Mouse (Mus musculus): ENCODE measurements around the gene Cmya5.

The Cmya5 gene

DNA sequence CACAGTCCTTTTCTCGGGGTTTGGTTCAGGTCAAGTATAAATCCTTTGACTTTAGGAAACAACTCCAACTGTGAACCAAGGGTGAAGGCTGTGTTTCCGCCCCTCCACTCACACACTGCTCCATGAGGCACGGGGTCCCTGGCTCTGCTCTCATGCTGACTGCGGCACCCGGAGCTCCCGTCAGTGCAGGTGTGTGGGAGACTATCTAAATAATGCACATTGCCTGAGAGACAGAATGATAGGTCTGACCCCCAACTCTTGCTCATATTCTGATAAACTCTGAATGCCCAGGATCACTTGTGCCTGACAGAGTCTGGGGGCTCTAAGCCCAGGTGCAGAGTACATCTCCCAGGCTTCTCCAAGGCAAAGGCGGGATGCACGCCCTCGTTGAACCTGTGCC lies 103.5 kb downstream of the Cmya5 start:
- Histone ChIP-seq H3K27me3 (ENCODE audit: insufficient read depth, low read length) (no peaks in the 10 kb centered on the region), H3K4me3 (replicated peaks; ENCODE audit: low read length) (no peak overlapping the region), H3K4me1 (replicated peaks; ENCODE audit: low read depth, low read length) (0 out of 2 replicates have a peak, but pooled peaks cover 6% of the 10 kb centered on the region), H3K36me3 (ENCODE audit: insufficient read depth, low read length) (no peaks in the 10 kb centered on the region), H3K9me3 (ENCODE audit: low read length) (no peaks in the 10 kb centered on the region)
- TF ChIP-seq POU5F1 (IDR thresholded peaks at IDR 0.05; ENCODE audit: borderline replicate concordance, low read length) (no peak), NANOG (IDR thresholded peaks at IDR 0.05; ENCODE audit: borderline replicate concordance, low read length) (no peak), CTCF (conservative IDR thresholded peaks at IDR 0.05; ENCODE audit: low read length) (no peak)

DNA sequence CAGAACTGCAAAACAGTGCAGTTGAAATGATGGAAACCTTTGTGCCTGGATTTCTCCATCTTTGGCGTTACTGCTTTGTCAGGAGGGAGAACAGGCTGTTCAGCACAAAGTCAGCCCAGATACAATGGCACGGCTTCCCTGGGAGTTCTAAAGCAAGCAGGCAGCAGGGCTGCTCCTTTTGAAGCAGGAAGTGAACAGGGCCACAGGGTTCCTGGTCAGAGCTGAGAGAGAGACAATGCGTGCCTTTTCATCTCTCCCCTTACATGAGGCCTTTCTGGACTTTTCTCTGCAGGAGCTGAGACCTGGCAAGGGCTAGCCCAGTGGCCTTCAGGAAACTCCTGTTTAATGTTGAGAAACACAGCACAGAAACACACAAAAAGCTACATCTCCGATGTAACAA lies 108.3 kb downstream of the Cmya5 start:
- TF ChIP-seq CTCF (conservative IDR thresholded peaks at IDR 0.05; ENCODE audit: low read length) (no peak), POU5F1 (IDR thresholded peaks at IDR 0.05; ENCODE audit: borderline replicate concordance, low read length) (no peak), NANOG (IDR thresholded peaks at IDR 0.05; ENCODE audit: borderline replicate concordance, low read length) (no peak)

DNA sequence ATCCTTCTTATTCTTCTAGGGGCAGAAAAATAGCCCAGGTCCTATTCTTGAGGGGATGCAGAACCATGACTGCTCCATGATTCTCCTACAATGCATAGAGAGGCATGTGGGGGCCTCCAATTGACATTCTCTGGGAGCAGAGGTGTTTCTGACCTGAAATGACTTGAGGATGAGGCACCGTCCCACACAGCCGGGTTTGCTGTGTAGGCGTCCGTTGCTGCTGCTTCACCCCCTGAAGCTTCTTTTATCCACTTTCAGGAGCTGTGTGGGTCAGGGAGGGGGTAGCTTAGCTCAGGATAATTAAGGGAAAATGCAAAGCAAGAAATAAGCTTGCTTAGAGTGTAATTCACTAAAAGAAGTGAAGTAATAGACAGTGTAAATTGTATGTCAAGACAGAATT lies 115.2 kb downstream of the Cmya5 start:
- TF ChIP-seq POU5F1 (IDR thresholded peaks at IDR 0.05; ENCODE audit: borderline replicate concordance, low read length) (no peak), CTCF (conservative IDR thresholded peaks at IDR 0.05; ENCODE audit: low read length) (no peak), NANOG (IDR thresholded peaks at IDR 0.05; ENCODE audit: borderline replicate concordance, low read length) (no peak)
- H3K36me3 ChIP-seq (ENCODE audit: insufficient read depth, low read length) = no peaks in the 10 kb centered on the region
- H3K4me1 ChIP-seq (replicated peaks; ENCODE audit: low read depth, low read length) = no peaks in the 10 kb centered on the region; the same call in 1 of the 2 replicates
- H3K4me3 ChIP-seq (replicated peaks; ENCODE audit: low read length) = no peak overlapping the region
- no peaks in the 10 kb centered on the region for H3K27me3 ChIP-seq (ENCODE audit: insufficient read depth, low read length)
- peaks cover 9% of the 10 kb centered on the region; the same call in 1 of the 2 replicates for H3K9me3 ChIP-seq (ENCODE audit: low read length)

More for the DNA sequence above, 108.3 kb downstream of the Cmya5 start:
- Histone ChIP-seq H3K27me3 (ENCODE audit: insufficient read depth, low read length) (no peaks in the 10 kb centered on the region), H3K36me3 (ENCODE audit: insufficient read depth, low read length) (no peaks in the 10 kb centered on the region), H3K4me1 (replicated peaks; ENCODE audit: low read depth, low read length) (0 out of 2 replicates have a peak, but pooled peaks cover 5% of the 10 kb centered on the region), H3K4me3 (replicated peaks; ENCODE audit: low read length) (no peak overlapping the region), H3K9me3 (ENCODE audit: low read length) (no peaks in the 10 kb centered on the region)

DNA sequence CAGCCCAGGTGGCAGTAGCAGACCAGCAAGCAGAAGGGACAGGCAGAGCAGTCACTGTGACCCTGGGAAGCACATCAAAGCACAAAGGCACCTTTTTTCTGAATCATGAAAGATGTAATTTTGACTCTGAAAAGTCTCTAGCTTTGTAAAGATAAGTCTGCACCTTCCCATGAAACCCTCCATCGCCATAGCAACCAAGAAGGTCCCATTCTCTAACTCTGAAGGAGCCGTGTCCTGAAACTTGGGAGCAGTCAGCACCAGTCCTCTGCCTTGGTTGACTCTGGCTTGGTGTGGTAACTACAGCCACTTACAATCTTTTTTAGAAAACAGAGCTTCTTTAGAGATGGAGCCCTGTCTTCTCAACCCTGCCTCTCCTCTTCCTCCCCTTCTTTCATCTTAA lies 119.7 kb downstream of the Cmya5 start:
- no peak for TF ChIP-seq NANOG (IDR thresholded peaks at IDR 0.05; ENCODE audit: borderline replicate concordance, low read length)
- no peak for TF ChIP-seq CTCF (conservative IDR thresholded peaks at IDR 0.05; ENCODE audit: low read length)
- TF ChIP-seq POU5F1 (IDR thresholded peaks at IDR 0.05; ENCODE audit: borderline replicate concordance, low read length) = no peak
- Histone ChIP-seq H3K9me3 (ENCODE audit: low read length) (peaks cover 9% of the 10 kb centered on the region; the same call in 1 of the 2 replicates), H3K4me3 (replicated peaks; ENCODE audit: low read length) (no peak overlapping the region), H3K36me3 (ENCODE audit: insufficient read depth, low read length) (no peaks in the 10 kb centered on the region), H3K27me3 (ENCODE audit: insufficient read depth, low read length) (no peaks in the 10 kb centered on the region), H3K4me1 (replicated peaks; ENCODE audit: low read depth, low read length) (0 out of 2 replicates have a peak, but pooled peaks cover 3% of the 10 kb centered on the region)

DNA sequence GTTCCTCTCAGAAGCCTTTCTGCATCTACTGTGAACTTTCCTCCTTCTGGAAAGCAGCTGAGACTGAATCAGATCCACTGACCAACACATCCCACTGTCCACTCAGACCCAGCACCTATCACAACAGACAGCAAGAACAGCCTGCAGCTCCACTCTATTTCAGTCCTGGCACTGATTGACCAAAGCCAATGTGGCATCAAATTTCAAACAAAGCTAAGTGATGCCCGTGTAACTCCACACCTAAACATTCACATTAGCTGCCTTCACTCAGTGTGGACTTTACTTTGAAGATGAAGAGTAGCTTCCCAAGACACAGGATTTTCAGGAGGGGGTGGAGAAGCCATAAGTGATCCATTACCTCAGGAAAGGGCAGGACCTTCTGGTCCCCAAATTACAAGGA lies 122.4 kb downstream of the Cmya5 start:
- no peak for TF ChIP-seq CTCF (conservative IDR thresholded peaks at IDR 0.05; ENCODE audit: low read length)
- TF ChIP-seq POU5F1 (IDR thresholded peaks at IDR 0.05; ENCODE audit: borderline replicate concordance, low read length) = no peak
- no peak for TF ChIP-seq NANOG (IDR thresholded peaks at IDR 0.05; ENCODE audit: borderline replicate concordance, low read length)
- Histone ChIP-seq H3K9me3 (ENCODE audit: low read length) (no peaks in the 10 kb centered on the region), H3K4me1 (replicated peaks; ENCODE audit: low read depth, low read length) (0 out of 2 replicates have a peak, but pooled peaks cover 4% of the 10 kb centered on the region), H3K36me3 (ENCODE audit: insufficient read depth, low read length) (no peaks in the 10 kb centered on the region), H3K4me3 (replicated peaks; ENCODE audit: low read length) (no peak overlapping the region), H3K27me3 (ENCODE audit: insufficient read depth, low read length) (no peaks in the 10 kb centered on the region)

DNA sequence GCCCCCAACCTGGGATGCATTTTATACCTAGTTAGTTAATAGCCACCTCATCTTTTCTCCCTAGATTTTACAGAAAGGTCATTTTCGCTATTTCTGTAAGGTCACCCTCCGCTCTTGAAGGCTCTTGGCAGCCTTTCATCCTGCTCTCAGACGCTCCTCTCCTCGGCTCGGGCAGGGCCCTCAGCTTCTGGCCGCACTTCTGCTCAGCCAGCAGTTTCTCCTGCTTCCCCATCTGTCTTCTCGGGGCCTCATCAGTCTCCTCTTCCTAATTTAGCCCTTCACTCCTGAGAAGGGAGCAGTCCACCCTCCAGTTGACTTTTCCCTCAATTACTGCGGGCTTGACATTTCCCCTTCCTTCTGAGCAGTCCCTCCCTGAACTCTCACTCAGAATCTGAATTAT lies 131.6 kb downstream of the Cmya5 start:
- H3K4me3 ChIP-seq (replicated peaks; ENCODE audit: low read length) = no peak overlapping the region
- H3K36me3 ChIP-seq (ENCODE audit: insufficient read depth, low read length) = no peaks in the 10 kb centered on the region
- peaks cover 6% of the 10 kb centered on the region for H3K9me3 ChIP-seq (ENCODE audit: low read length)
- TF ChIP-seq CTCF (conservative IDR thresholded peaks at IDR 0.05; ENCODE audit: low read length) = no peak
- peaks cover 3% of the 10 kb centered on the region; the same call in 1 of the 2 replicates for H3K4me1 ChIP-seq (replicated peaks; ENCODE audit: low read depth, low read length)
- no peaks in the 10 kb centered on the region for H3K27me3 ChIP-seq (ENCODE audit: insufficient read depth, low read length)

DNA sequence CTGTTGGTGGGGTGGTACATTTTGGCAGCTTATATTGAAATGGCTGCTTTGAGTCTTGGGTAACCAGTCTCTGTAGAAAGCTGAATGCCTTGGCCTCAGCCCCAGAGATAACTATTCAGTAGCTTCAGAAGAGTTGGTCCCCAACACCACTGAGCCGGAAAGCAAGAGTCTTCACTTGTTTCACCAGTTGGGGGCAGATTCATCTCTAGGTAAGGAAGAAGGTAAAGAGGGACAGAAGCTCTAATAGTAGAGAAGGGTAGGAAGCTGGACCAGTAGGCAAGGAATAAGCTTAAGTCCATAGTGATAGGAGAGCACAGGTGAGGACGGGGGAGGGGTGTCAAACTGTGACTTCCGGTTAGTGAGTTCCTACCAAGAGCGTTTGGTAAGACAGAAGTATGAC lies 133.2 kb downstream of the Cmya5 start:
- Histone ChIP-seq H3K36me3 (ENCODE audit: insufficient read depth, low read length) (no peaks in the 10 kb centered on the region), H3K27me3 (ENCODE audit: insufficient read depth, low read length) (no peaks in the 10 kb centered on the region), H3K4me3 (replicated peaks; ENCODE audit: low read length) (no peak overlapping the region), H3K9me3 (ENCODE audit: low read length) (peaks cover 5% of the 10 kb centered on the region), H3K4me1 (replicated peaks; ENCODE audit: low read depth, low read length) (peaks cover 3% of the 10 kb centered on the region; the same call in 1 of the 2 replicates)
- TF ChIP-seq NANOG (IDR thresholded peaks at IDR 0.05; ENCODE audit: borderline replicate concordance, low read length) = no peak
- no peak for TF ChIP-seq CTCF (conservative IDR thresholded peaks at IDR 0.05; ENCODE audit: low read length)
- TF ChIP-seq POU5F1 (IDR thresholded peaks at IDR 0.05; ENCODE audit: borderline replicate concordance, low read length) = no peak

DNA sequence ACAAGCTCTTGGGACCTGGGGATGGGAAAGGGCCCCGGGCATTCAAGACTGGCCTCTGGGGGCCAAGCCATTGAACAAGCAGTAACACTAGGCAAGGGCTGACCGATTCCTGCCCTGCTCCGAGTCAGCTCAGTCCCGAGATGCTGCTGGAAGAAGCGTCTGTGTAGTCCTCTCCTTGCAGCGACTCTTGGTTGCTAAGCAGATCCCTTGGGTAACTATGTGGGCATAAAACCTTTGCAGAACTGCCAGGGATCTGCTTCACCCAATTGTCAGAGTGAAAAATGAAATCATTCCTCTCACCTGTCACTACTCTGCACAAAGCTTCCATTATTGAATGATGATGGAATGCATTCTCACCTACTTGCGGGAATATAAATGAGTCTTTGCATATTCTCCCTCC lies 134.0 kb downstream of the Cmya5 start:
- Histone ChIP-seq H3K36me3 (ENCODE audit: insufficient read depth, low read length) (no peaks in the 10 kb centered on the region), H3K4me3 (replicated peaks; ENCODE audit: low read length) (no peak overlapping the region), H3K27me3 (ENCODE audit: insufficient read depth, low read length) (no peaks in the 10 kb centered on the region), H3K9me3 (ENCODE audit: low read length) (no peaks in the 10 kb centered on the region), H3K4me1 (replicated peaks; ENCODE audit: low read depth, low read length) (peaks cover 3% of the 10 kb centered on the region; the same call in 1 of the 2 replicates)
- no peak for TF ChIP-seq POU5F1 (IDR thresholded peaks at IDR 0.05; ENCODE audit: borderline replicate concordance, low read length)
- no peak for TF ChIP-seq CTCF (conservative IDR thresholded peaks at IDR 0.05; ENCODE audit: low read length)
- TF ChIP-seq NANOG (IDR thresholded peaks at IDR 0.05; ENCODE audit: borderline replicate concordance, low read length) = no peak

DNA sequence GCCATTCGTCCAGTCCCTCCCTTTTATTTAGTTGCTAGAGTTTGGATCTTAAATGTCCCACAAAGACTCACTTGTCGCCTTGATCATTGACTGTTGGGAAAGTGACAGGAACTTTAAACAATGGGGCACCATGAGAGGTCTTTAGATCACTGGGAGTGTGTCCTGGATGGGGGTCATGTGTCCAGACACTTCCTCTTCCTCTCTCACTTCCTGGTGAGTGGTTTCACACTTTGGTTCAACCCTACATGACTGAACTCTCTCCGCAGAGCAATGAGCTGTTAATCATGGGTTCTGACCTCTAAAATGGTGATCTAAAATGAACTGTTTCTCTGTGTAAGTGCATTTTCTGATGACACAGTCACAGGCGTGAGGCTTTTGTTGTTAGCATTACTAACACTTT lies 137.4 kb downstream of the Cmya5 start:
- H3K27me3 ChIP-seq (ENCODE audit: insufficient read depth, low read length) = no peaks in the 10 kb centered on the region
- TF ChIP-seq NANOG (IDR thresholded peaks at IDR 0.05; ENCODE audit: borderline replicate concordance, low read length) (no peak), POU5F1 (IDR thresholded peaks at IDR 0.05; ENCODE audit: borderline replicate concordance, low read length) (no peak), CTCF (conservative IDR thresholded peaks at IDR 0.05; ENCODE audit: low read length) (no peak)
- H3K36me3 ChIP-seq (ENCODE audit: insufficient read depth, low read length) = no peaks in the 10 kb centered on the region
- no peak overlapping the region for H3K4me3 ChIP-seq (replicated peaks; ENCODE audit: low read length)
- no peaks in the 10 kb centered on the region for H3K9me3 ChIP-seq (ENCODE audit: low read length)
- H3K4me1 ChIP-seq (replicated peaks; ENCODE audit: low read depth, low read length) = no peaks in the 10 kb centered on the region
